Mouse (Mus musculus): ENCODE measurements at regions not wholly inside any gene's neighbourhood (a gene's known extent, or its start where the extent isn't known, plus 50 kb on each side); places are given as distances from the start of the nearest gene placed in this dataset.

- no peak overlapping the region for H3K27ac ChIP-seq
- no peaks in the 10 kb centered on the region for H3K36me3 ChIP-seq
- no peak overlapping the region for H3K9ac ChIP-seq
- ATAC-seq (ENCODE audit: insufficient read depth, low FRiP score, low read depth) = no peak
- no peak overlapping the region for H3K4me3 ChIP-seq (replicated peaks)
- peak overlapping the region; percentile 44 for H3K4me2 ChIP-seq
- WGBS = 89% methylated on average over 6 of the region's 6 CpGs
- H3K27me3 ChIP-seq (replicated peaks) = no peaks in the 10 kb centered on the region
- 0 out of 2 replicates have a peak, but pooled peaks cover 4% of the 10 kb centered on the region for H3K4me1 ChIP-seq
- H3K9me3 ChIP-seq = no peaks in the 10 kb centered on the region
Observed at GRCm38 (mm10) chr10:8943698-8944097, 57.8 kb upstream of the Sash1 start.

GRCm38 (mm10) chr10:8942967-8943471 lies 57.1 kb upstream of the Sash1 start:
- WGBS = 93% methylated on average over 6 of the region's 6 CpGs
- Histone ChIP-seq H3K27ac (no peak overlapping the region), H3K27me3 (replicated peaks) (no peaks in the 10 kb centered on the region), H3K4me1 (0 out of 2 replicates have a peak, but pooled peaks cover 4% of the 10 kb centered on the region), H3K36me3 (no peaks in the 10 kb centered on the region), H3K4me3 (replicated peaks) (no peak overlapping the region), H3K9me3 (no peaks in the 10 kb centered on the region), H3K4me2 (no peak overlapping the region), H3K9ac (no peak overlapping the region)
- no peak for ATAC-seq (ENCODE audit: insufficient read depth, low FRiP score, low read depth)

- no peak for ATAC-seq (ENCODE audit: insufficient read depth, low FRiP score, low read depth)
- Histone ChIP-seq H3K27ac (no peak overlapping the region), H3K4me3 (replicated peaks) (no peak overlapping the region), H3K9ac (no peak overlapping the region), H3K36me3 (no peaks in the 10 kb centered on the region), H3K4me2 (no peak overlapping the region), H3K4me1 (no peaks in the 10 kb centered on the region), H3K9me3 (no peaks in the 10 kb centered on the region), H3K27me3 (replicated peaks) (no peaks in the 10 kb centered on the region)
- WGBS = 86% methylated on average over 4 of the region's 4 CpGs
Observed at GRCm38 (mm10) chr10:8936369-8936768, 50.5 kb upstream of the Sash1 start.

All from stomach, embryonic 15.5 days (tissue).